Mouse (Mus musculus): ENCODE measurements around the gene B230307C23Rik.
"Not testable (repeated sequence)": the region's sequence is repeated elsewhere in the genome, so short reads cannot be mapped to it uniquely, and the experiment has no call there.

- not testable (repeated sequence) for TF ChIP-seq CTCF (IDR thresholded peaks at IDR 0.05; ENCODE audit: extremely low read depth, insufficient read length, insufficient replicate concordance, low read depth, low read length); POLR2A (IDR thresholded peaks at IDR 0.05; ENCODE audit: low read depth, low read length)
Measured at GRCm38 (mm10) chr16:98079382-98079781, 82.3 kb downstream of the B230307C23Rik start.

All from small intestine, adult 2 months (tissue).